Mouse (Mus musculus) intestine, postnatal 0 days (tissue): ENCODE data around the gene Ublcp1. TPM values are rescaled to one million over a fixed set of nuclear protein-coding genes. Genes with fewer than 3 reads are reported as not detected.

Experiments
- ATAC-seq: fragments of 200-750 bp; cut with Nextera tagmentation; 2 replicates; pipeline ENCODE4 v1.8.0; 2017; ENCODE audit warnings: mild to moderate bottlenecking, moderate TSS enrichment, moderate library complexity
- H3K27ac ChIP-seq: fragments of 300-500 bp; sonication (generic); 2 replicates; pipeline ENCODE4 v1.5.1; 2014; ENCODE audit warnings: mild to moderate bottlenecking, low read depth, low read length, moderate library complexity
- H3K27me3 ChIP-seq: fragments of 300-500 bp; sonication (generic); replicated peaks from 2 replicates; pipeline ENCODE4 v1.6.1; 2014; ENCODE audit warnings: low read length, mixed read lengths; ENCODE audit not compliant: control insufficient read depth, insufficient read depth
- H3K36me3 ChIP-seq: fragments of 300-500 bp; sonication (generic); 2 replicates; pipeline ENCODE4 v1.6.1; 2014; ENCODE audit warnings: mild to moderate bottlenecking, moderate library complexity; ENCODE audit not compliant: control insufficient read depth, insufficient read depth
- H3K4me1 ChIP-seq: fragments of 300-500 bp; sonication (generic); replicated peaks from 2 replicates; pipeline ENCODE4 v1.6.1; 2014; ENCODE audit warnings: antibody characterized with exemption, low read length, mixed read lengths; ENCODE audit not compliant: control insufficient read depth, insufficient read depth
- H3K4me2 ChIP-seq: fragments of 300-500 bp; sonication (generic); replicated peaks from 2 replicates; pipeline ENCODE4 v1.6.1; 2014; ENCODE audit warnings: low read depth, mild to moderate bottlenecking, moderate library complexity
- H3K4me3 ChIP-seq: fragments of 300-500 bp; sonication (generic); 2 replicates; pipeline ENCODE4 v1.5.1; 2014; ENCODE audit warnings: low read depth, low read length
- H3K9ac ChIP-seq: fragments of 300-500 bp; sonication (generic); 2 replicates; pipeline ENCODE4 v1.6.1; 2014; ENCODE audit warnings: mild to moderate bottlenecking, low read depth, low read length
- H3K9me3 ChIP-seq: fragments of 300-500 bp; sonication (generic); 2 replicates; pipeline ENCODE4 v1.6.1; 2016; ENCODE audit warnings: mixed run types; ENCODE audit not compliant: control insufficient read depth
- CTCF ChIP-seq: sonication (generic); IDR thresholded peaks from 2 replicates; pipeline ENCODE4 v1.5.1; 2016; ENCODE audit warnings: low read depth, mild to moderate bottlenecking, control low read depth, antibody characterized with exemption, moderate library complexity
- WGBS: fragments of 180-500 bp; shearing (Covaris S2); extraction: QIAGEN DNeasy Blood & Tissue Kit; methylation state at CpG from one replicate; pipeline ENCODE4 v1.1.7; 2014; 5-methylcytosine and 5-hydroxymethylcytosine counted together
- polyA plus RNA-seq: library from polyadenylated mRNA; unstranded; fragments of >200 nt; fragmentation: Nextera tagmentation; extraction: Ambion mirVana; gene quantifications from 2 replicates; pipeline ENCODE4 v1.2.1, GENCODE M21; 2015

The Ublcp1 gene
- polyA plus RNA-seq, 1 experiment from 2014 or later = 43.4 TPM

GRCm38 (mm10) chr11:44504761-44505160 is 34.5 kb upstream of the Ublcp1 start:
- Histone ChIP-seq H3K36me3 (no peaks in the 10 kb centered on the region), H3K9me3 (no peaks in the 10 kb centered on the region), H3K9ac (no peak overlapping the region), H3K4me2 (no peak overlapping the region), H3K4me3 (no peak overlapping the region), H3K27me3 (no peaks in the 10 kb centered on the region), H3K27ac (no peak overlapping the region), H3K4me1 (no peaks in the 10 kb centered on the region)
- ATAC-seq = no peak
- no peak for TF ChIP-seq CTCF
- WGBS = 93% methylated on average over 3 of the region's 3 CpGs

GRCm38 (mm10) chr11:44504146-44504545 is 33.8 kb upstream of the Ublcp1 start:
- Histone ChIP-seq H3K9ac (no peak overlapping the region), H3K4me2 (no peak overlapping the region), H3K9me3 (no peaks in the 10 kb centered on the region), H3K4me3 (no peak overlapping the region), H3K4me1 (no peaks in the 10 kb centered on the region), H3K36me3 (no peaks in the 10 kb centered on the region), H3K27me3 (no peaks in the 10 kb centered on the region), H3K27ac (no peak overlapping the region)
- TF ChIP-seq CTCF = no peak
- no peak for ATAC-seq
- 81% methylated on average over 7 of the region's 7 CpGs for WGBS

- no peak overlapping the region for H3K4me2 ChIP-seq
- WGBS = 56% methylated on average over 5 of the region's 5 CpGs
- no peaks in the 10 kb centered on the region for H3K9me3 ChIP-seq
- no peak for TF ChIP-seq CTCF
- H3K36me3 ChIP-seq = no peaks in the 10 kb centered on the region
- no peak overlapping the region for H3K27ac ChIP-seq
- H3K9ac ChIP-seq = no peak overlapping the region
- no peak overlapping the region for H3K4me3 ChIP-seq
- ATAC-seq = no peak
- H3K4me1 ChIP-seq = no peaks in the 10 kb centered on the region
- H3K27me3 ChIP-seq = no peaks in the 10 kb centered on the region
These were observed 32.6 kb upstream of the Ublcp1 start for GRCm38 (mm10) chr11:44502931-44503330.

- Histone ChIP-seq H3K36me3 (no peaks in the 10 kb centered on the region), H3K27me3 (no peaks in the 10 kb centered on the region), H3K4me1 (no peaks in the 10 kb centered on the region), H3K4me2 (no peak overlapping the region), H3K4me3 (no peak overlapping the region), H3K9me3 (no peaks in the 10 kb centered on the region), H3K9ac (no peak overlapping the region), H3K27ac (no peak overlapping the region)
- no peak for ATAC-seq
- WGBS = 95% methylated on average over 2 of the region's 2 CpGs
- no peak for TF ChIP-seq CTCF
These were observed 31.2 kb upstream of the Ublcp1 start for GRCm38 (mm10) chr11:44501477-44501876.

GRCm38 (mm10) chr11:44500966-44501365 is 30.7 kb upstream of the Ublcp1 start:
- Histone ChIP-seq H3K9me3 (no peaks in the 10 kb centered on the region), H3K4me2 (no peak overlapping the region), H3K4me3 (no peak overlapping the region), H3K36me3 (no peaks in the 10 kb centered on the region), H3K9ac (no peak overlapping the region), H3K4me1 (no peaks in the 10 kb centered on the region), H3K27ac (no peak overlapping the region), H3K27me3 (no peaks in the 10 kb centered on the region)
- WGBS = 81% methylated on average over 7 of the region's 7 CpGs
- TF ChIP-seq CTCF = no peak
- ATAC-seq = no peak

- no peak for ATAC-seq
- WGBS = 49% methylated on average over 13 of the region's 13 CpGs
- no peaks in the 10 kb centered on the region for H3K27me3 ChIP-seq
These were observed 28.3 kb upstream of the Ublcp1 start for GRCm38 (mm10) chr11:44498412-44499272.

More at GRCm38 (mm10) chr11:44498412-44499272, 28.3 kb upstream of the Ublcp1 start:
- no peak overlapping the region for H3K4me3 ChIP-seq
- no peak overlapping the region for H3K4me2 ChIP-seq
- no peaks in the 10 kb centered on the region for H3K4me1 ChIP-seq
- no peak overlapping the region for H3K9ac ChIP-seq
- no peak for TF ChIP-seq CTCF
- no peaks in the 10 kb centered on the region for H3K9me3 ChIP-seq
- H3K27ac ChIP-seq = no peak overlapping the region
- no peaks in the 10 kb centered on the region for H3K36me3 ChIP-seq
